Mouse (Mus musculus) kidney, postnatal 14 days (tissue): Measurements from ENCODE around the gene Prkg1.

ENCODE experiments used
- DNase-seq: peaks from one replicate; pipeline ENCODE4 v3.0.0; 2022; ENCODE audit warnings: mixed read lengths

Gene Prkg1

DNA sequence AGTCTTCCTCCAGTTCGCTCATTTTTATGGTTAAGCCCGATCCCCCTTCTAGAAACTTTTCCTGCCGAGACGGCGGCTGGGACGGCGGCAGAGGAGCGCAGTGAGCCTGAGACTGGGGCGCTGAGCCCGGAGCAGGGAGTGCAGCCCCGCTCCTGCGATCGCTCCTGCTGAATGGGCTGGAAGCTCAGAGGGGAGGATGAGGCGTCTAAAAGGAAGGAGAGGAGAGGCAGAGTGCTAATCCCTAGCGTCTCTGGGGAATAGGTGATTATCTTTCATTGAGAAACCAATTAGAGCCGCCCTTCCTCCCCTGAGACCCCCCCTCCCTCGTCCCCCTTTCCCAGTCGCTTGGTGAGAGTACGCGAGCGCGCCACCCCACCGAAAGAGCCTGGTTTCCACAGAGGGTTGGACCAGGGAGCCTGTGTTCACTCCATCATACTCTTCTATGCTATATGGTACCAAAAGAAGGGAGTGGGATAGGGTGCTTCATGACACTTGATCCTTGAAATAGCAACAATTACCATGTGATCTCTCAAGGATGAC, at the start of gene Prkg1:
Gene Prkg1 (minus strand): TSS at position 233 of the 540 bp plus-strand sequence.
- peak; percentile 49 for DNase-seq

DNA sequence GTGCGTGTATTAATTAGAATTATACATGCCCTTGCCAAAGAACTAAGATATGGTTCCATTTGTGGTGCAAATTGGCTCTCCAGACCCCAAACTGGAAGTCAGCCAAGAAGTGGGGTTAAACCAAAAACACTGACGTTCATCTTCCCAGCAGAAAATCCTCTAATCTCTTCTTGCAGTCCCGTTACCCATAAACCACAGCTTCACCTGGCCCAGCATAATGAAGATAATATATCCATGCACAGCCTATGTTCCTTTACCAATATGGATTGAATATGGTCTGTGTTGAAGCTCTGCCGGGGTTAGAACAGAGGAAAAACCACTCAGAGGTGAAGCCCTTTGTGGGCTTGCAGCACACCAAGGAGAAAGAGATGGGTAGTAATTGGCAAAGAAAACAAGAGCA, 48.3 kb upstream of the Prkg1 start:
- no peak for DNase-seq

GRCm38 (mm10) chr19:31811371-31811770, 46.5 kb upstream of the Prkg1 start:
- peak; percentile 4 for DNase-seq

DNA sequence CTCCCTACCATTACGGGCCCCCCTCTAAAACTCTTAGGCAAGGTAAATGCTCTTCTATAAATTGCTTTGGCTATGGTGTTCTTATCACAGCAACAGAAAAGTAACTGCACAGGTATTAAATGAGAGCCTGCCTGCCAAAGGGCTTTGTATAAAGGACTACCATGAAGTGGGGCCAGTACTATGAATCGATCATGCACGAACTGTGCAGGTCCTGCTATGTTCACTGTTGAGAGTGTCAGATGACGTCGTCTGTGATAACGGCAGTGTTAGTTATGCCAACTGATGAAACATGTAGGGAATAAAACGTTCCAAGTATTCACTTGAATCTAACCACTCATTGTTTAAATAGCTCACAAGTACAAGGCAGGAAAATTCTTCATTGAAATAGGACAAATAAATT, 40.6 kb upstream of the Prkg1 start:
- DNase-seq = no peak

DNA sequence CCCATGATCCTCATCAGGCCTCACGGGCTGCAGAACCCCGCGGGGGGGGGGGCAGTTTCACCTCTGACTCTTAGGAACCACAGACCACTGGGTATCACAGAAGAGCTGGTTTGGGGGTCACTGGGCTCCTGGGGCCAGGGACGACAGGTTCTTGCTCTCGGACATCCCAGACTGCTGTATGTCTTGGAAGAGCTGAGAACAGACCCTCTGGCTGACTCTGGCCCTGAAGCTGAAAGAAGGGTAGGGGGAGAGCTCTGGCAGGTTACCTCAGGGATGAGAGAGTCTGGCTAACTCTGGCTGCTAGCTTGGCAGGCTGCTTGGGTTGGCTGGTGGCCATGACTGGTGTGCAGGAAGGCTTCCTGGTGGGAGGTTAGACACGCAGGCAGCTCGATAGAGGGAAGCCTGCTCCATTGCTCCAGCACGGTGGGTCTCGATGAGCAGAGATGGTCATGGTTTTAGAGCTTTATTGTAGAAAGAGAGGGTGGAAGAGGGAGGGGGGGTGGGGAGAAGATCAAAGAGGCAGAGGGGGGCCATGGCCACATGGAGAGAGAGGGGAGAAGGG, 30.7 kb upstream of the Prkg1 start:
- no peak for DNase-seq

- DNase-seq = no peak
Observed at GRCm38 (mm10) chr19:31791724-31792123, 26.9 kb upstream of the Prkg1 start.

DNA sequence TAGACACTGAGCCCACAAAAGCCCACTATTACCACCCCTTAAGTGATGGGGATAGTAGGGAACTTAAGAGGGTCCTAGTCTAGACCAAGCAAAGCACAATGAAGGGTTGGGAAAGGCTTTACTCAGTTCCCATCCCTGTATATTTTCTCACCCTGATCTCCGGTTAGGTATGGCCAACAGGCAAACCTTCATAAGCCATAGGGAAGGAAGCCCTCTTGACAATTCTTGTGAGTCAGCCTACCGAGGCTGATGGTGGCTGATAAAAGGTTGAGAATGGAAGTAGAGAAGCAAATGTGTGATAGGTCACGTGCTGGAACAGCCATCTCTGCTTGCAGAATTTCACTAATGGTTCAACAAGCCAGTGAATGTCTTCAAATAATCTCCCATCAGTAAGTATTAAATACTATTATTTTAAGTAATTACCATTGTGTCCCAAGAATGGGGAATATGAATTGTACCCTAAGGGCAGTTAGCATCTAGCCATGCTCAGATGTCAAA, 16.7 kb upstream of the Prkg1 start:
- no peak for DNase-seq

- DNase-seq = no peak
Observed at GRCm38 (mm10) chr19:31781077-31781476, 16.2 kb upstream of the Prkg1 start.

DNA sequence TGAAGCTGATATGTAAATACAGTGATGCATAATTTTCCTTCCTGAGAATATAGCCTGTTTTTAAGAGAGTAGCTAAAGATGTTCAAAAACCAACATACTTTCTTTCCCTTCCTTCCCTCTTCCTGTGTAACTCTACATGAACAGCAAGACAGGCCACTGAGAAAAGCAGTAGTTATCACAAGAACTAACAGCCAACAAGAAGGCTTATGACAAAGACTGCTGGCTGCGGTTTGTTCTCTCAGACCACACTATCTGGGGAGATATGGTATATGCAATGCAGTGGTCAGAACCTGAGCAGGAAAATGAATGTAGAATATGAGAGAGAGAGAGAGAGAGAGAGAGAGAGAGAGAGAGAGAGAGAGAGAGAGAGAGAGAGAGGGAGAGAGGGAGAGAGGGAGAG, 15.4 kb upstream of the Prkg1 start:
- DNase-seq = no peak

GRCm38 (mm10) chr19:31779021-31779420, 14.2 kb upstream of the Prkg1 start:
- no peak for DNase-seq

DNA sequence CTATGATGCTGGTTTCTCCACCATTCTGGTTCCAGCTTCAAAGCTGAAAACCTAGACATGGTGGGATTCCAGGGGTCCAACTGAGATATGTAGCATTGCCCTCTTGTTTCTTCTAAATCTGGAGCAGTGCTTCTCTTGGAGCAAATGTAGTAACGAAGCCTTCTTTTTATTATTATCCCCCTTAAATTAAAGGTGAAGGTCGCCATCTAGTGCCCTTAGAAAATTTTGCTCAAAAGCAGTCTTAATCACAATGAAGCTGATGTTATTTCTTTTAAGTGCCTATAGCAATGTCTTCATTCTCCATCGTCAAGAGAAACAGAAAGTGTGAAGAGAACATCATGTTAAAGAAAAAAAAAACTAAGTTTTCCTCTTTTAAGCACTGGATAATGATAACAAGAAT, 2.2 kb upstream of the Prkg1 start:
- DNase-seq = peak; percentile 17

DNA sequence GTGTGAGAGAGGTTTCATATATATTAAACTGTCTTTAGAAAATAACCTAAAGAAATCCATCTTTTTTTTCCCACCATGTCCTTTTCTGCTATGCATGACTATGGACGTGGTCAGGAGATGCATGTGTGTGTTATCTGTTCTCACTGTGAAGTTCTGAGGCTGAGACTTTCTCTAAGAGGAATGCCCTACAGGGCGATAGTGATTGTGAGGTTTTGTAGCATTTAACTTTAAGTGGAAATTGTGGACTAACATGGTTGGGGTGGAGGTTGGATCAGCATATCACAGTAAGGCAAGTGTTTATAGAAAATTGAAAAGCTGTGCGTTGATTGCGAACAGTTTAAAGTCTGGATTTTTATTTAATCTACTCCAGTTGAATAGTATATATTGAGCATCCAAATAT, 618 bp upstream of the Prkg1 start:
- DNase-seq = no peak

DNA sequence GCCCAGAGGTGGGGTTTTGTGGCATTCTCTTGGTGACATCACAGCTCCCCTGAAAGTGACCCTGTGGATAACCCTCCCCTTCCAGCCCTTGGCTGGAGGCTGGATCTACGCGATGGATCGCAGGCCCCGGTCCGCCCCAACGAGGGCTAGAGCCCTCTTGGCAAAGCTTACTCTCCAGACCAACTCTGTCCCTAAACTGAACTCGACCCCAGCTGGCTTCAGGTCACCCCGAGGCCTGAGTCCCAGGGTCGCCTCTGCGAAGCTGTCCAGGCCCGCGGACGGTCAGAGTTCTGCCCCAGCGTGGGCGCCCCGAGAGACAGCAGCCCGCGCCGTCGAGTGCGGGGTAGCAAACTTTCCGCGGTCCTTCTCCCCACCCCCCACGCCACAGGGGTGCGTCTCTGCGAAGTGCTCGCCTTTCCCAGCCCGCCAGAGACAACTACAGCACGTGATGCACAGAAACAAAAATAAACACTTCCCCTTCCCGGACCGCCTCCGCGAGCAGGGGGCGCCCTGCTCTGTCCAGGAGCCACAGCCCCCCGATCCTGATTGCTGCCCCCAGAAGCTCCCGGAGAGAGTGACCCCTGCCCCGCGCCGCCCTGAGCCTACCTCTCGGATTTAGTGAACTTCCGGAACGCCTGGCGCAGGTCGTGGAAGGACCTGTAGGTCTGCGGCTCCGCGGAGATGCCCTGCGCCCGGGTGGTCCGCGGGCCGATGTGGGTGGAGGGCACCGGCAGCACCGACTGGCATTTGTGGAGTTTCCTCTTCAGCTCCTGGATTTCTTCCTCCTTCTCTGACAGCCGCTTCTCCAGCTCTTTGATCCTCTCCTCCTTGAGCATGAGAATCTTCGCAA, 657 bp downstream of the Prkg1 start:
- peak; percentile 67 for DNase-seq

- peak; percentile 16 for DNase-seq
Observed at GRCm38 (mm10) chr19:31763246-31763821, 1.5 kb downstream of the Prkg1 start.

GRCm38 (mm10) chr19:31762411-31763245, 2.2 kb downstream of the Prkg1 start:
- peak; percentile 71 for DNase-seq

- DNase-seq = no peak
Observed at GRCm38 (mm10) chr19:31759855-31760254, 5.0 kb downstream of the Prkg1 start.

DNA sequence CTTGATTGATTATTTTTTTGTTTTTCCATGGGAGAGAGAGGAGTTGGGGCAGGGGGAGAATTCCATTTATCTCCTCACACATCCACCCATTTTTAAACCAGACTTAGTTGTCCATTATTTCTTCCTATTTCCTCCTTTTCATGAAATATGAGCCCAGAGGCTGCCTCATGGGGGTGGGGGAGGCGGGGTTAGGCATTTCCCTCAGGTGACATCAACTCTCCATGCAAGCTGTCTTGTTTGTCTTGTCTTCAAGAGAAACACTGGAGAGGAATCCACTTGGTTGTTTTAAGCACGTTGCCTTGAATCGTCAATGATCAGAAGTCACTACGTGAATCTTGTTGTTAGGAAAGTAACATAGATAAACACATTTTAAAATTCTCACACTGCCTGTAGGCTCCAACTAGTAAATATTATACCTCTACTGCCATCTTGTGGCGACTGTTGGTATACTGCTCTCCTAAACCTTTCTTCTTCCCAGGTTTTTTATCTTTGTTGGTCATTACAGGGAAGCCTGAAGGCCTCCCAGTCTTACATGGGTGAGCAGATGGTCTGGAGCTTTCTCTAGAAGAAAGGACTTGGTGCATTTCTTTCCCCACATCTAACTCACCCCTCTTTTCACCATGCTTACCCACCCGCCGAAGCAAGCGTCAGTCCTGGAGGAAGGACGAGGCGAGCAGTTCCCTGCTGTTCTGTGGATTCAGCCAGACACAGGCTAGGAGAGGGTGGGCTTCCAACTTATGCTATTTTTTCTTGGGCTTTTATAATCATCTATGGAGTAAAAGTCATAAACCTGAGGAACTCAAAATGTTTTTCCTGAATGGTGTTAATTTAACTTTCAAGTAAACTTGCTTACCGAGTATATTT, 8.7 kb downstream of the Prkg1 start:
- peak; percentile 71 for DNase-seq

DNA sequence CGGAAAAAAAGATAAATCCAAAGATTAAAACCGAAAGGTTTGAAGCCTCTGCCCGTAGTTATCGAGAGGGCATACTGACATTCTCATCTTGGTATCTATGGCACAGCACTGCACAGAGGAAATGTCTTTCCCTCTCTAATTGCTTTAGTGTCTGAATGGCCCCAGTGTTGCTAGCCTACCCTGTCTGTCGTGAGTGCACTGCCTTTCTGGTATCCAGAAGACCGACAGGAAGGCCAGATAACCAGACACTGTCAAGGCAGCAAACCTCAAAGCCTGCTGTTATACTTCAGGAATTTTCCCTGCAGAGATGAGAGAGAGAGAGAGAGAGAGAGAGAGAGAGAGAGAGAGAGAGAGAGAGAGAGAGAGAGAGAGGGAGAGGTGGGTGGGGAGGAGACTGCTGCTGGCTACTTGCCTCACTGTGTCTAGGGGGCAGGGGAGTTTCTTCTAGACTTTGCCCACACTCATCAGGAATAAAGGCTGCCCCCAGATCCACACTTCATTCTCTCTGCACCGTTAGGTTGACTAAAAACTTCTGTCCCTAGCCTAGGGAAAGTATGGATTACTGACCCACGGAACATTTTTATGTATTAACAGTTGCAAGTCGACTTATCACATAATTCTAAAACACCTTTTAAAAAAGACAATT, 10.1 kb downstream of the Prkg1 start:
- DNase-seq = no peak

- DNase-seq = no peak
Observed at GRCm38 (mm10) chr19:31750976-31751676, 13.7 kb downstream of the Prkg1 start.

DNA sequence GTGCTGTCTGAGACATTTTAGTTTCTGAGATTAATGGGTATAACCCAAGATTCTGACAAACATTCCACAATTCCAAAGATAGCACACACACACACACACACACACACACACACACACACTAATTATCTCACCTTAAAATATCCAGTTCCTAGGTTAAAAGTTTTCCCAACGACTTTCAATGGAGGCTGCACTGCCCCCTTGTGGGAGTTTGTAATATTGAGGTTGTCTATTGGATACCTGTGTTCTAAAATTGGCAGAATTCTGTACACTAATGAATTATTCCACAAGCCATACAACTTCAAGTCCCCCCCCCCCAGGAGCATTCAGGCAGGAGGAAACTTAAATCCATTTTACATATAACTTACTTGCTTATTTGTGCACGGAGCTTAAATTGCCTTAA, 18.2 kb downstream of the Prkg1 start:
- peak; percentile 56 for DNase-seq
